Mouse (Mus musculus) E14TG2a.4 (cell line): ENCODE results near the gene Ttc39a.

Experiments
- CTCF ChIP-seq: conservative IDR thresholded peaks from 2 replicates; pipeline ENCODE4 v1.5.1; 2014; ENCODE audit warnings: low read length
- NANOG ChIP-seq: IDR thresholded peaks from 2 replicates; pipeline ENCODE4 v1.6.1; 2014; ENCODE audit warnings: borderline replicate concordance, low read length, mixed read lengths
- POU5F1 ChIP-seq: IDR thresholded peaks from 2 replicates; pipeline ENCODE4 v1.6.1; 2014; ENCODE audit warnings: low read length, borderline replicate concordance

GRCm38 (mm10) chr4:109471606-109472005, 65.2 kb downstream of the Ttc39a start:
- no peak for TF ChIP-seq NANOG
- TF ChIP-seq CTCF, result no peak
- no peak for TF ChIP-seq POU5F1
